Mouse (Mus musculus) ES-E14 (cell line): ENCODE data around the gene 4930558K02Rik. TPM values are rescaled to one million over a fixed set of nuclear protein-coding genes. Genes with fewer than 3 reads are reported as not detected.

Source experiments
- DNase-seq: peaks from one replicate; pipeline ENCODE4 v3.0.0-alpha.2; 2013; ENCODE audit warnings: low read depth, low spot score
- H3K27ac ChIP-seq: 2 replicates; pipeline ENCODE4 v1.5.1; 2012; ENCODE audit warnings: low read depth, mild to moderate bottlenecking, low read length, moderate library complexity, mixed read lengths; ENCODE audit not compliant: poor library complexity, insufficient read depth, severe bottlenecking
- H3K36me3 ChIP-seq: 2 replicates; pipeline ENCODE4 v1.6.1; 2012; ENCODE audit warnings: mild to moderate bottlenecking, low read length, moderate library complexity, mixed read lengths; ENCODE audit not compliant: control insufficient read depth, poor library complexity, insufficient read depth, severe bottlenecking
- H3K4me1 ChIP-seq, 2 experiments: fragments of 150-350 bp in 1 of 2; sonication (generic) in 1 of 2; 2 replicates each; pipeline ENCODE4 v1.6.1; 2012; ENCODE audit warnings: low read length in 2 of 2, mild to moderate bottlenecking in 1 of 2, mixed read lengths in 1 of 2; ENCODE audit not compliant: control insufficient read depth in 2 of 2, insufficient read depth in 2 of 2, poor library complexity in 1 of 2
- H3K4me3 ChIP-seq, 2 experiments: fragments of 150-350 bp in 1 of 2; sonication (generic) in 1 of 2; 2 replicates each; pipeline ENCODE4 v1.5.1; 2012; ENCODE audit warnings: low read length in 2 of 2, low read depth in 1 of 2, mild to moderate bottlenecking in 1 of 2, mixed read lengths in 1 of 2; ENCODE audit not compliant: insufficient read depth in 1 of 2, poor library complexity in 1 of 2, severe bottlenecking in 1 of 2
- H3K9ac ChIP-seq: 2 replicates; pipeline ENCODE4 v1.6.1; 2012; ENCODE audit warnings: low read depth, mild to moderate bottlenecking, low read length, mixed read lengths; ENCODE audit not compliant: poor library complexity, insufficient read depth, severe bottlenecking
- H3K9me3 ChIP-seq: fragments of 150-350 bp; sonication (generic); 2 replicates; pipeline ENCODE4 v1.6.1; 2012; ENCODE audit warnings: low read depth, mild to moderate bottlenecking, low read length; ENCODE audit not compliant: control insufficient read depth, insufficient read depth
- CHD2 ChIP-seq: IDR thresholded peaks from 2 replicates; pipeline ENCODE4 v1.6.1; 2014; ENCODE audit warnings: mild to moderate bottlenecking, low read depth, low read length, inconsistent platforms
- HCFC1 ChIP-seq: IDR thresholded peaks from 2 replicates; pipeline ENCODE4 v1.6.1; 2012; ENCODE audit warnings: low read length, inconsistent platforms, borderline replicate concordance; ENCODE audit not compliant: insufficient read depth
- MAFK ChIP-seq: IDR thresholded peaks from 2 replicates; pipeline ENCODE4 v1.6.1; 2014; ENCODE audit warnings: mild to moderate bottlenecking, low read depth, low read length, inconsistent platforms; ENCODE audit not compliant: insufficient read depth
- ZC3H11A ChIP-seq: IDR thresholded peaks from 2 replicates; pipeline ENCODE4 v1.6.1; 2012; ENCODE audit warnings: low read depth, mild to moderate bottlenecking, inconsistent platforms, low read length, borderline replicate concordance
- ZNF384 ChIP-seq: IDR thresholded peaks from 2 replicates; pipeline ENCODE4 v1.6.1; 2012; ENCODE audit warnings: low read depth, low read length, inconsistent platforms
- in situ Hi-C, 2 experiments: fragments of 600-800 bp; cut with MboI; formaldehyde crosslinking; loops; one replicate each; pipeline ENCODE4 v1.15.1; 2025; ENCODE audit warnings: low sequenced_read_pairs in 2 of 2, inconsistent platforms in 1 of 2; ENCODE audit not compliant: unreplicated experiment in 2 of 2
- total RNA-seq: library from RNA; depleted of rRNA; stranded (reverse); fragments of 300-350 nt; gene quantifications from 2 replicates; pipeline ENCODE4 v1.2.3, GENCODE M21; 2012

Gene 4930558K02Rik
- total RNA-seq, 1 experiment = not detected

- DNase-seq = no peak
- in situ Hi-C loops = loop anchor here in 1 of 2 experiments (10.0 kb wide), 1 partner anchor 218 kb away; no protein-coding TSS in a partner anchor
- Histone ChIP-seq H3K9ac (no peak overlapping the region), H3K9me3 (no peaks in the 10 kb centered on the region), H3K27ac (no peak overlapping the region), H3K36me3 (no peaks in the 10 kb centered on the region), H3K4me3 (no peak overlapping the region), H3K4me1 (peaks cover 1 to 4% of the 10 kb centered on the region in 2 experiments; a peak in 1 of 4 replicates)
- TF ChIP-seq HCFC1 (no peak), ZNF384 (peak; percentile 98)
Measured at GRCm38 (mm10) chr1:161962465-161963377, 16.7 kb downstream of the 4930558K02Rik start.

- no peak for DNase-seq
- H3K36me3 ChIP-seq = no peaks in the 10 kb centered on the region
- in situ Hi-C loops = no loop called here
- peaks cover 1 to 4% of the 10 kb centered on the region in 2 experiments; a peak in 1 of 4 replicates for H3K4me1 ChIP-seq
- peak overlapping the region; percentile 50; the same call in 1 of the 2 replicates for H3K9ac ChIP-seq
- H3K9me3 ChIP-seq = no peaks in the 10 kb centered on the region
- H3K27ac ChIP-seq = no peak overlapping the region
- TF ChIP-seq ZNF384 (no peak), HCFC1 (no peak), MAFK (no peak), ZC3H11A (no peak), CHD2 (no peak)
- H3K4me3 ChIP-seq = peak overlapping the region; percentile 26 to 49
Measured at GRCm38 (mm10) chr1:161957964-161958950, 21.2 kb downstream of the 4930558K02Rik start.

DNA sequence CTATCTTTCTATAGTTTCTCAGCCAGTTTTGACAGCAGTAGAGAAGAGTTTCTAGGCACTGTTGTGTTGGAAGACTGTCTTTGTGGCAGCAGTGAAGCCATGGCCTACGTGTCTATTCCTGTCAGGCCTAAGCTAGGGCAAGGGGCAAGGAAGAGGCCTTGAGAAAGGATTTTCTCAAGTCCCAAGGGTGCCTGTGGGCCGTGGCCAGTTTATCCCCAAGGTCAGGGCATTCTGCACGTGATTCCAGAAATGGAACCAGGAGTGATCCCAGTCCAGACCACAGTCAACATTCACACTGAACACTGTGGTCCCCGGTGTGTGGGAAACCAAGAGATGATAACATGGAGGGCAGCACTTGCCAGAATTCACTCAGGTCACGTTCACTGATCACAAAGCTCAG, 23.6 kb downstream of the 4930558K02Rik start:
- TF ChIP-seq ZNF384 (no peak), MAFK (no peak), HCFC1 (no peak), ZC3H11A (no peak), CHD2 (no peak)
- Histone ChIP-seq H3K27ac (no peak overlapping the region), H3K9ac (no peak overlapping the region), H3K4me1 (0 out of 4 replicates have a peak, but pooled peaks cover 0 to 1% of the 10 kb centered on the region in 2 experiments), H3K4me3 (no peak overlapping the region), H3K36me3 (no peaks in the 10 kb centered on the region), H3K9me3 (no peaks in the 10 kb centered on the region)
- in situ Hi-C loops = no loop called here
- DNase-seq = no peak

DNA sequence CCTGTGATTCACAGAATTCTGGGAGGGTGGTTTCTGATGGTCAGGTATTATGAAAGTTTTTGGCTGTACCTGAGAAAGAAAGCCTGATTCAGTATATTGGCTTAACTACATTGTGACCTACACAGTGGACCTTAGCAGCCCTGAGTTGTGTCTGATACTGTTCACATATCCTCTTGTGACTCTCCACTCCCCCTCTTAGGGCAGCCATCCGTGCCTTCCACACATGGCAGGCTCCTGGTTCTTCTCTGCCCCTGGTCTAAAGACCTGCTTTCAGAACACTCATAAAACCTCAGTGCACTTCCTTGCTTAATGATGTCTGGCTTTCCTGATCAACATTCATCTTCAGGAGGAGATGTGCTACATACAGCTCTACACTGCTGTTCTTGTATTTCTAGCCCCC, 26.8 kb downstream of the 4930558K02Rik start:
- no peak overlapping the region for H3K9ac ChIP-seq
- DNase-seq = no peak
- H3K4me1 ChIP-seq = no peaks in the 10 kb centered on the region
- in situ Hi-C loops = no loop called here
- no peaks in the 10 kb centered on the region for H3K36me3 ChIP-seq
- H3K9me3 ChIP-seq = no peaks in the 10 kb centered on the region
- H3K4me3 ChIP-seq = no peak overlapping the region
- H3K27ac ChIP-seq = no peak overlapping the region
- no peak for TF ChIP-seq ZNF384
- no peak for TF ChIP-seq ZC3H11A
